Mouse (Mus musculus): ENCODE results near the gene Utp20. TPM values are rescaled to one million over a fixed set of nuclear protein-coding genes. Genes with fewer than 3 reads are reported as not detected.
A peak's percentile ranks its signal among the peaks of the same experiment; 100 is the strongest.

Utp20 gene
- 17.6 and 22.8 TPM in 2 replicates for polyA plus RNA-seq (2014; fragmentation: Nextera tagmentation; extraction: Ambion mirVana)

GRCm38 (mm10) chr10:88826188-88826946 lies at the start of gene Utp20:
TSS of gene Utp20 (minus strand) at chr10:88826804.
- DNase-seq (ENCODE audit: low spot score, missing footprints) (peak; percentile 97), ATAC-seq (ENCODE audit: low FRiP score) (peak; percentile 99)
- peak within 1 kb of the TSS; percentile 88 for H3K4me3 ChIP-seq (ENCODE audit: low read depth, low read length)
- H3K36me3 ChIP-seq (ENCODE audit: control insufficient read depth, insufficient read depth, low read length) = no peaks in the 10 kb centered on the region
- no peak within 1 kb of the TSS for H3K27ac ChIP-seq (ENCODE audit: low read depth, low read length)
- peaks cover 4% of the 10 kb centered on the region for H3K4me1 ChIP-seq (ENCODE audit: control insufficient read depth, insufficient read depth, low read length)
- H3K9me3 ChIP-seq (ENCODE audit: control insufficient read depth, low read length) = no peaks in the 10 kb centered on the region
- peak within 1 kb of the TSS; percentile 74 for H3K4me2 ChIP-seq
- peak within 1 kb of the TSS; percentile 74 for H3K9ac ChIP-seq (ENCODE audit: low read length)
- no peaks in the 10 kb centered on the region for H3K27me3 ChIP-seq (ENCODE audit: control insufficient read depth, insufficient read depth, low read length)
- WGBS = under 1% methylated on average over 44 of the region's 44 CpGs

- 70% methylated on average over 5 of the region's 5 CpGs for WGBS
- H3K4me2 ChIP-seq = no peak overlapping the region
- no peak for DNase-seq (ENCODE audit: low spot score, missing footprints)
- no peaks in the 10 kb centered on the region for H3K4me1 ChIP-seq (ENCODE audit: control insufficient read depth, insufficient read depth, low read length)
- H3K9ac ChIP-seq (ENCODE audit: low read length) = no peak overlapping the region
- H3K27me3 ChIP-seq (ENCODE audit: control insufficient read depth, insufficient read depth, low read length) = no peaks in the 10 kb centered on the region
- H3K27ac ChIP-seq (ENCODE audit: low read depth, low read length) = no peak overlapping the region
- no peak for ATAC-seq (ENCODE audit: low FRiP score)
- H3K9me3 ChIP-seq (ENCODE audit: control insufficient read depth, low read length) = no peaks in the 10 kb centered on the region
- H3K4me3 ChIP-seq (ENCODE audit: low read depth, low read length) = no peak overlapping the region
- no peaks in the 10 kb centered on the region for H3K36me3 ChIP-seq (ENCODE audit: control insufficient read depth, insufficient read depth, low read length)
Measured at GRCm38 (mm10) chr10:88874870-88875269, 48.3 kb upstream of the Utp20 start.

DNA sequence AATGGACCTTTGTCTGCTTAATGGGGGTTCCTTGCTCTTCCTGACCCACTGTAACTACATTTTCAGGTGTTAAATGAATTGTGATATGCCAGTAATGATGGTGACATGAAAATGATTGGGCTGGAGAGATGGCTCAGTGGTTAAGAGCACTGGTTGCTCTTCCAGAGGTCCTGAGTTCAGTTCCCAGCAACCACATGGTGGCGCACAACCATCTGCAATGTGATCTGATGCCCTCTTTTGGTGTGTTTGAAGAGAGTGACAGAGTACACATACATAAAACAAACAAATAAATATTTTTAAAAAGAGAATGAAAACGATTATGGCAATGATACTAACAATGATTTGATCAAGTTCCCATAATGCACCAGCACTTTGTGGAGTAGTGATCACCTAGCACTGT lies 39.4 kb upstream of the Utp20 start:
- ATAC-seq (ENCODE audit: low FRiP score) (no peak), DNase-seq (ENCODE audit: low spot score, missing footprints) (no peak)
- H3K36me3 ChIP-seq (ENCODE audit: control insufficient read depth, insufficient read depth, low read length) = no peaks in the 10 kb centered on the region
- WGBS = 65% methylated on average over 2 of the region's 2 CpGs
- no peaks in the 10 kb centered on the region for H3K4me1 ChIP-seq (ENCODE audit: control insufficient read depth, insufficient read depth, low read length)
- H3K4me2 ChIP-seq = no peak overlapping the region
- H3K27me3 ChIP-seq (ENCODE audit: control insufficient read depth, insufficient read depth, low read length) = no peaks in the 10 kb centered on the region
- no peak overlapping the region for H3K27ac ChIP-seq (ENCODE audit: low read depth, low read length)
- H3K4me3 ChIP-seq (ENCODE audit: low read depth, low read length) = no peak overlapping the region
- H3K9me3 ChIP-seq (ENCODE audit: control insufficient read depth, low read length) = no peaks in the 10 kb centered on the region
- no peak overlapping the region for H3K9ac ChIP-seq (ENCODE audit: low read length)

GRCm38 (mm10) chr10:88862293-88862692 lies 35.7 kb upstream of the Utp20 start:
- Histone ChIP-seq H3K4me2 (no peak overlapping the region), H3K9me3 (ENCODE audit: control insufficient read depth, low read length) (no peaks in the 10 kb centered on the region), H3K9ac (ENCODE audit: low read length) (no peak overlapping the region), H3K4me1 (ENCODE audit: control insufficient read depth, insufficient read depth, low read length) (no peaks in the 10 kb centered on the region), H3K27me3 (ENCODE audit: control insufficient read depth, insufficient read depth, low read length) (no peaks in the 10 kb centered on the region), H3K27ac (ENCODE audit: low read depth, low read length) (no peak overlapping the region), H3K4me3 (ENCODE audit: low read depth, low read length) (no peak overlapping the region), H3K36me3 (ENCODE audit: control insufficient read depth, insufficient read depth, low read length) (no peaks in the 10 kb centered on the region)
- DNase-seq (ENCODE audit: low spot score, missing footprints) = no peak
- WGBS = 88% methylated on average over 5 of the region's 5 CpGs
- no peak for ATAC-seq (ENCODE audit: low FRiP score)

DNA sequence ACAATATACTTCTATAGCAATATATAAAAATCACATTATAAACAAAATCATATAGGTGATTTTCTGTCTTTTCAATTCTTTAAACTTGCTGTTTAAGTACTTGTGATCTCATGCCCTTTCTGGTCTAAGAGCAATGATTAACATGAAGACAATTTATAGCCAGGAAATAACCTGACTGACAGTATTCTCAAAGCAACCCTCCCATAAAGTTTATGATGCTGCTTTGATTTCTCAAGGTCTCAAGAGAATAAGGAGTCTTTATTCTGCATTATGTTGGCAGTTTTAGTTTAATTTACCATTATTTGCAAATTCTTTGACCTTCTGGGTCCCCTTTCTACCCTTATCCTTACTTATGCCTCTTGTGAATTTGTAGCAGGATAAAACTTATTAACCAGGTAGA lies 34.8 kb upstream of the Utp20 start:
- no peak for ATAC-seq (ENCODE audit: low FRiP score)
- H3K9me3 ChIP-seq (ENCODE audit: control insufficient read depth, low read length) = no peaks in the 10 kb centered on the region
- no peaks in the 10 kb centered on the region for H3K4me1 ChIP-seq (ENCODE audit: control insufficient read depth, insufficient read depth, low read length)
- DNase-seq (ENCODE audit: low spot score, missing footprints) = no peak
- H3K36me3 ChIP-seq (ENCODE audit: control insufficient read depth, insufficient read depth, low read length) = no peaks in the 10 kb centered on the region
- no peaks in the 10 kb centered on the region for H3K27me3 ChIP-seq (ENCODE audit: control insufficient read depth, insufficient read depth, low read length)
- H3K4me3 ChIP-seq (ENCODE audit: low read depth, low read length) = no peak overlapping the region
- H3K4me2 ChIP-seq = no peak overlapping the region
- H3K27ac ChIP-seq (ENCODE audit: low read depth, low read length) = no peak overlapping the region
- H3K9ac ChIP-seq (ENCODE audit: low read length) = no peak overlapping the region

DNA sequence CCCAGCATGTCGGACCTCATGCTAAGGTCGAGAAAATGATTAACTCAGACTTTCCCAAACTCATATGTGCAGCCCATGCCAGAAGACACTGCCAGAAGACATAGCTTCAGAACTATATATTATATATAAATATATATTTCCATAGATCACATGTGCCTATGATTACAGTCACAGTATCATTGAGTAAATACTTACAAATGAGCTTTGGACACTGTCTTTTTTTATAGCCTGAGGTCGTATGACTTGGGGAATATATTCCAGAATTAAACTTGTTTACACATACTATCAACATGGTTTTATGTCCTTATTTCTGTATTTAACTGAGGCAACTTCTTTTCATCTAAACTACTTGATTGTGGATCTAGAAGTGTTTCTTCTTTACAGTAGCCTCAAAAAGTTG lies 34.3 kb upstream of the Utp20 start:
- Histone ChIP-seq H3K4me3 (ENCODE audit: low read depth, low read length) (no peak overlapping the region), H3K9ac (ENCODE audit: low read length) (no peak overlapping the region), H3K27me3 (ENCODE audit: control insufficient read depth, insufficient read depth, low read length) (no peaks in the 10 kb centered on the region), H3K4me2 (no peak overlapping the region), H3K4me1 (ENCODE audit: control insufficient read depth, insufficient read depth, low read length) (no peaks in the 10 kb centered on the region), H3K9me3 (ENCODE audit: control insufficient read depth, low read length) (no peaks in the 10 kb centered on the region), H3K36me3 (ENCODE audit: control insufficient read depth, insufficient read depth, low read length) (no peaks in the 10 kb centered on the region), H3K27ac (ENCODE audit: low read depth, low read length) (no peak overlapping the region)
- DNase-seq (ENCODE audit: low spot score, missing footprints) (no peak), ATAC-seq (ENCODE audit: low FRiP score) (no peak)
- WGBS = 68% methylated on average over 3 of the region's 3 CpGs

GRCm38 (mm10) chr10:88853326-88853725 lies 26.7 kb upstream of the Utp20 start:
- Histone ChIP-seq H3K4me3 (ENCODE audit: low read depth, low read length) (no peak overlapping the region), H3K27me3 (ENCODE audit: control insufficient read depth, insufficient read depth, low read length) (no peaks in the 10 kb centered on the region), H3K4me2 (no peak overlapping the region), H3K36me3 (ENCODE audit: control insufficient read depth, insufficient read depth, low read length) (no peaks in the 10 kb centered on the region), H3K9me3 (ENCODE audit: control insufficient read depth, low read length) (no peaks in the 10 kb centered on the region), H3K9ac (ENCODE audit: low read length) (no peak overlapping the region), H3K4me1 (ENCODE audit: control insufficient read depth, insufficient read depth, low read length) (no peaks in the 10 kb centered on the region), H3K27ac (ENCODE audit: low read depth, low read length) (no peak overlapping the region)
- ATAC-seq (ENCODE audit: low FRiP score) (no peak), DNase-seq (ENCODE audit: low spot score, missing footprints) (no peak)
- 88% methylated on average over 7 of the region's 7 CpGs for WGBS

DNA sequence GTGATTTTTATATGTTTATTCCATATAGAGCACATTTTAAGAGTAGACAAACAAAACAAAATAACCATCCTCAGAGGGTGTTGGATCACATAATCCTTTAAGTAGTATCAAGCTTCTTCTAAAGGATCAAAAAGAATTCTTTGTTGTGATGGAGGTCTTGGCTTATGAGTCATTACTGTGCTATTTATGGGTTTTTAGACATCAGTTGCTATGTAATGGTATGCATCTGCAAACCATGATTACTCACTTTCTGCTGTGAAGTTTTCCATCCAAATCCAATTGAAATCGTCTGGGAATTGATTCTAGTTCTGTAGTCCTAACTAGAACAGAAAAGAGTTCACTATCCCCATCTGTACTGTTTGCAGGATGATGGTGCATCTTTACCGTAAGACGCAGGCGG lies 23.4 kb upstream of the Utp20 start:
- 91% methylated on average over 4 of the region's 4 CpGs for WGBS
- no peaks in the 10 kb centered on the region for H3K27me3 ChIP-seq (ENCODE audit: control insufficient read depth, insufficient read depth, low read length)
- H3K36me3 ChIP-seq (ENCODE audit: control insufficient read depth, insufficient read depth, low read length) = no peaks in the 10 kb centered on the region
- H3K9me3 ChIP-seq (ENCODE audit: control insufficient read depth, low read length) = no peaks in the 10 kb centered on the region
- no peak overlapping the region for H3K27ac ChIP-seq (ENCODE audit: low read depth, low read length)
- no peak overlapping the region for H3K9ac ChIP-seq (ENCODE audit: low read length)
- ATAC-seq (ENCODE audit: low FRiP score) (no peak), DNase-seq (ENCODE audit: low spot score, missing footprints) (no peak)
- no peak overlapping the region for H3K4me3 ChIP-seq (ENCODE audit: low read depth, low read length)
- H3K4me2 ChIP-seq = no peak overlapping the region
- no peaks in the 10 kb centered on the region for H3K4me1 ChIP-seq (ENCODE audit: control insufficient read depth, insufficient read depth, low read length)

DNA sequence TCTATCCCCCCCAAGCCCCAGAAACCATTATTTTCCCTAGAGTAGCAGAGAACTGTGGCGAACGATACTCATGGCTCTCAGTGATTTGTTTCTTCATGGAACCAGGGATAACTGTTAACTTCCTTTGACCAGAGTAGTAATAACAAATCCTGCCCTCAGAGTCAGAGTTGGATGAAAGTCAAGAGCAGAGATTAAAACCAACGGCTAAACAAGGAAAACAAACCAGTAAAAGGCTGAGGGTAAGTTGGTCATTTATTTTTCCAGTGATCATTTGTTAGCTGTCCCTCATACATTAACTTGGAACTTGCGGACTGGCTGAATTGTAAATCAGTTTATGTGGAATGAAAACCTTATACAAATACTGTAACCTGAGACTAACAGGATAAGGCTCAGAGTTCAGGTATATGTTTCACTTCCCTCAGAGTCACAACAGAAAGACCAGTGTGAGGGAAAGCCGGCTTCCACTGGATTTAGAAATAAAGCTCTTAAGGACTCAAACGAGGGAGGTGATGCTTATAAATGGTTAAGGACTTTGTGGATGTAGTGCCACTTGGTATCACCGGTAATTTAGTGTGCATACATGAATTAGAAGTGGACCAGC lies 22.4 kb upstream of the Utp20 start:
- ATAC-seq (ENCODE audit: low FRiP score) = no peak
- no peak for DNase-seq (ENCODE audit: low spot score, missing footprints)
- no peaks in the 10 kb centered on the region for H3K36me3 ChIP-seq (ENCODE audit: control insufficient read depth, insufficient read depth, low read length)
- WGBS = 86% methylated on average over 7 of the region's 7 CpGs
- no peaks in the 10 kb centered on the region for H3K9me3 ChIP-seq (ENCODE audit: control insufficient read depth, low read length)
- no peak overlapping the region for H3K4me3 ChIP-seq (ENCODE audit: low read depth, low read length)
- H3K27me3 ChIP-seq (ENCODE audit: control insufficient read depth, insufficient read depth, low read length) = no peaks in the 10 kb centered on the region
- no peak overlapping the region for H3K9ac ChIP-seq (ENCODE audit: low read length)
- H3K27ac ChIP-seq (ENCODE audit: low read depth, low read length) = no peak overlapping the region
- H3K4me2 ChIP-seq = no peak overlapping the region
- no peaks in the 10 kb centered on the region for H3K4me1 ChIP-seq (ENCODE audit: control insufficient read depth, insufficient read depth, low read length)

All from midbrain, embryonic 11.5 days (tissue).